Mouse (Mus musculus) gastrocnemius, postnatal 25 days (tissue): ENCODE results near the gene Acad9. TPM values are rescaled to one million over a fixed set of nuclear protein-coding genes. Genes with fewer than 3 reads are reported as not detected.
"Not testable (repeated sequence)": the region's sequence is repeated elsewhere in the genome, so short reads cannot be mapped to it uniquely, and the experiment has no call there.

Experiments
- DNase-seq: peaks from one replicate; pipeline ENCODE4 v3.0.0; 2022
- total RNA-seq, 2 experiments: library from RNA; stranded (reverse); gene quantifications; 1 replicate in 1 of 2; 2 replicates in 1 of 2; pipeline ENCODE4 v1.2.3; 2021

The Acad9 gene
- total RNA-seq, 2 experiments from 2014 or later: 22.3 to 24.1 TPM

DNA sequence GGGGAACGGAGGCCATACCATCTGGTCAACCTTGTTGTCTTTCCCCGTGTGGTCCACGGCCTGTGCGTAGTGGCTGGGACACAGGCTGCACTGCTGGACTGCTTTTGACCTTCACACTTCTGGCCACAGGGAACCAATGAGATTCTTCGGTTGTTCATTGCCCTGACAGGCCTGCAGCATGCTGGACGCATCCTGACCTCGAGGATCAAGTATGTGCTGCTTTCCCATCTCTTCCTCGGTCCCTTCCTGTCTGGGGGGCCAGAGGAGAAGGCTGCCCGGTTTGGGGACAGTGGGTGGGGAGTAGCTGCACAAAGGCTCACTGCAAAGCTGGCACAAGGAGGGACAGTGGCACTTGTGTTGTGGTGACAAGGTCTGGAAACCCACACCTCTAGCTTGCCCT is 21.8 kb downstream of the Acad9 start:
- DNase-seq: no peak

DNA sequence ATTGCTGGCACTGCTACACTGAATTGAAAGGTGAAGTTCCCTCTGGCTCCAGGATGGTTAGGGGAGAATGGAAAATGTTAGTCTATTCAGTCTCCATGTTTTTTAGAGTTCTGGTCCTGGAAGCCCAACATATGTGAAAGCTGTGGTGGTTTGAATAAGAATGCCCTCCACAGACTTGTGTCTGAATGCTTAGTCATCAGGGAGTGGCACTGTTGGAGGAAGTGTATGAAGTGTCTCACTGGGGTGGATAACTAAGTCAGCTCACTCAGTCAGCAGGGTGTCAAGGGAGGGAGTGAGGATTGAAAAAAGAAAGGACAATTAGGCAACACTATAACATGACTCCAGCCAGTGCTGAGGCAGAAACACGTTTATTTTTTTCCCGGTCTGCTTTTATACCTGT is 29.6 kb downstream of the Acad9 start:
- no peak for DNase-seq

DNA sequence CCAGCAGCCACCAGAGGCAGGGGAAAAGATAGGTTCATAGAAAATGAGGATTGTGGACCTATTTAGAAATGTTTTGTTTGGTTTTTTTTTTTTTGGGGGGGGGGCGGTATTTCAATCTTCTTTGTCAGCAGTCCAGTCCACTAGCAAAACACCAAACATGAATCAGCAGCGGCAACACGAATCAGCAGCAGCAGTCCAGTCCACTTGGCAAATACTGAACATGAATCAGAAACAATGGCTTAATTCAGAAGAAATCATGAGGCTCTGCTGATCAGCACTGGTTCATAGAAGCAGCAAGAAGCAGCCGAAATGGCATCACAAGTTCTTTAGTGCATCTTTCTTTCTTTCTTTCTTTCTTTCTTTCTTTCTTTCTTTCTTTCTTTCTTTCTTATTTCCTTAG is 50.3 kb downstream of the Acad9 start:
- DNase-seq: no peak

- no peak for DNase-seq
Measured at GRCm38 (mm10) chr3:36119684-36120548, 54.1 kb downstream of the Acad9 start.

GRCm38 (mm10) chr3:36126176-36126575 is 60.4 kb downstream of the Acad9 start:
- DNase-seq: not testable (repeated sequence)

- no peak for DNase-seq
Measured at GRCm38 (mm10) chr3:36136152-36136551, 70.4 kb downstream of the Acad9 start.

DNA sequence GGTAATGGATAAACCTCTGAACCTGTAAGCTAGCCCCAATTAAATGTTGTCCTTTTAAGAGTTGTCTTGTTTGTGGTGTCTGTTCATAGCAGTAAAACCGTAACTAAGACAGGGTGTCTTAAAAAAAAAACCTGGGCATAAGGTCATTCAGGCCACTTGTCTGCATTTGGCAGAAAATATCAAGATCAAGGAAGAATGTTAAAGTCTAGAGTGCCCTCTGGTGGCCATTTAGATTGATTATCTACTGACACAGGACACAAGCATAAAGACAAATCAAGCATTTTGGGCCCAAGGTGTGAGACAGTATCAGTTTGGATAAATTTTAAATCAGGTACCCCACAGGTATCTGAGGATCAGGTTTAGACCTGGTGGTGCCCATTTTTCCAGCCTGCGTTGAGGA is 71.8 kb downstream of the Acad9 start:
- no peak for DNase-seq

DNA sequence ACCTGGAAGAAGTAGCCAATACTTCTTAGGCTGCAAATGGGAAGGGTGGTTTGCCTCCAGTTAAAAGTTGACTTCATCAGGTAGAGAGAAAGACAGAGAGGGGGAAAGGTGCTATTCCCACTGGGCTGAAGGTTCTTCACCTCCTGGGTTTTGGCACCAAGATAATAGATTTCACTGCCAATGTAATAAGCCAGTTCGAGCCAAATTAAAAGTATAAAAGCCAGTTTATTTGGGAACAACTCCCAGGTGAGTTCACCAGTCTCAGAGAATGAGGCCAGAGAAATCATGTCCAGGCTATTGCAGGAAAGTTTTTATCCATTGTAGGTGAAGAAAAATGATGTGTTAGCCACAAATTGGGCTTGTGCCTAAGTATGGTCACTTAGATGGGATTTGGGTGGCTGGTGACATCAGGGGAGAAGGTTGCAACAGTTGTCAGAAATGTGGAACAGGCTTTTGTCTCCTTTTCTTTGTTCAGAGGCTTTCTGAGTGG is 72.4 kb downstream of the Acad9 start:
- DNase-seq: no peak

GRCm38 (mm10) chr3:36138996-36139395 is 73.2 kb downstream of the Acad9 start:
- DNase-seq: no peak

Other genes starting within 250 kb of the Acad9 start
- 10 to 100 TPM; 72.4 to 77.8 TPM for gene Dcun1d1, start 128.5 kb upstream of the Acad9 start, total RNA-seq
- 10 to 100 TPM; 33.0 to 37.0 TPM for gene Mccc1, start 65.3 kb upstream of the Acad9 start, total RNA-seq
- not detected for gene Ccdc144b, start 12.4 kb upstream of the Acad9 start, total RNA-seq
- gene D3Ertd254e, start 85.0 kb downstream of the Acad9 start, total RNA-seq: 1 to 10 TPM; 1.6 to 1.8 TPM
- gene Qrfpr, start 156.3 kb downstream of the Acad9 start, total RNA-seq: not detected